Mouse (Mus musculus): ENCODE results near the gene Alkbh5.

DNA sequence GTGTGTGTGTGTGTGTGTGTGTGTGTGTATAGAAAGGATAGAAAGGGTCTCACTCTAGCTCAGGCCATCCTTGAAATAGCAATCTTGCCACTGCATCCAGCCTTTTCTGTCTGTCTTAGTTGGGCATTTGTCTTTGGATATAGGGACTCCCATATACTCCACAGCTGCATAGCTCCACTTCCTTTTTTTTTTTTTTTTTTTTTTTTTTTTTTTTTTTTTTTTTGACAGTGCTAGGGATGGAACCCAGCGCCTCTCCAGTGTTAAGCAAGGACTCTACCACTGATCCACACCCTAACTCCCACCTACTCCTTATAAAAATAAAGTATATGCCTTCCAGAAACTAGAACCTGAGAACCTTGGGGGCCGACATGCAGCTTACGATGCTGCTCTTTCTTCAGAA is 21.5 kb downstream of the Alkbh5 start:
- no peak for TF ChIP-seq TAL1 (IDR thresholded peaks at IDR 0.05; ENCODE audit: low read length)
- no peak for TF ChIP-seq GATA1 (IDR thresholded peaks at IDR 0.05; ENCODE audit: low read length)

Measured in erythroblast, embryonic 14.5 days (primary cell).